Mouse (Mus musculus) MEL (cell line): ENCODE measurements around the gene Slc25a24. TPM values are rescaled to one million over a fixed set of nuclear protein-coding genes. Genes with fewer than 3 reads are reported as not detected.

Experiments
- DNase-seq: peaks from one replicate; pipeline ENCODE4 v3.0.0; 2011; ENCODE audit warnings: low read depth, low spot score
- H3K27ac ChIP-seq: 2 replicates; pipeline ENCODE4 v1.5.1; 2012; ENCODE audit warnings: low read depth, mild to moderate bottlenecking, control low read depth, low read length, moderate library complexity; ENCODE audit not compliant: control insufficient read depth
- H3K27me3 ChIP-seq, 2 experiments: fragments of 150-350 bp in 1 of 2; sonication (generic) in 1 of 2; 2 replicates each; pipeline ENCODE4 v1.6.1; 2012; ENCODE audit warnings: low read length in 2 of 2, mild to moderate bottlenecking in 2 of 2, improper control_type of control experiment in 1 of 2, moderate library complexity in 1 of 2; ENCODE audit not compliant: insufficient read depth in 2 of 2, control insufficient read depth in 1 of 2
- H3K36me3 ChIP-seq, 2 experiments: 2 replicates each; pipeline ENCODE4 v1.6.1; 2012 to 2014; ENCODE audit warnings: low read length in 2 of 2, improper control_type of control experiment in 1 of 2, inconsistent platforms in 1 of 2, mild to moderate bottlenecking in 1 of 2; ENCODE audit not compliant: insufficient read depth in 2 of 2, control insufficient read depth in 1 of 2
- H3K4me1 ChIP-seq, 2 experiments: fragments of 150-350 bp in 1 of 2; sonication (generic) in 1 of 2; 2 replicates each; pipeline ENCODE4 v1.6.1; 2012; ENCODE audit warnings: low read length in 2 of 2, improper control_type of control experiment in 1 of 2, mild to moderate bottlenecking in 1 of 2; ENCODE audit not compliant: insufficient read depth in 2 of 2, control insufficient read depth in 1 of 2
- H3K4me3 ChIP-seq, 2 experiments: fragments of 150-350 bp in 1 of 2; sonication (generic) in 1 of 2; 2 replicates each; pipeline ENCODE4 v1.5.1; 2012; ENCODE audit warnings: low read depth in 2 of 2, low read length in 2 of 2, mild to moderate bottlenecking in 2 of 2, moderate library complexity in 2 of 2, control low read depth in 1 of 2, improper control_type of control experiment in 1 of 2; ENCODE audit not compliant: control insufficient read depth in 1 of 2, insufficient read depth in 1 of 2
- H3K79me2 ChIP-seq: 2 replicates; pipeline ENCODE4 v1.6.1; 2012; ENCODE audit warnings: mild to moderate bottlenecking, low read length, moderate library complexity; ENCODE audit not compliant: control insufficient read depth, poor library complexity, insufficient read depth
- H3K9ac ChIP-seq: 2 replicates; pipeline ENCODE4 v1.6.1; 2012; ENCODE audit warnings: low read depth, mild to moderate bottlenecking, control low read depth, low read length, moderate library complexity; ENCODE audit not compliant: control insufficient read depth, poor library complexity, severe bottlenecking
- H3K9me3 ChIP-seq: fragments of 150-350 bp; sonication (generic); replicated peaks from 2 replicates; pipeline ENCODE4 v1.6.1; 2012; ENCODE audit warnings: mild to moderate bottlenecking, low read length, improper control_type of control experiment, moderate library complexity; ENCODE audit not compliant: insufficient read depth
- CHD1 ChIP-seq: IDR thresholded peaks from 2 replicates; pipeline ENCODE4 v1.6.1; 2012; ENCODE audit warnings: low read depth, mild to moderate bottlenecking, inconsistent platforms, low read length, improper control_type of control experiment
- CHD2 ChIP-seq: IDR thresholded peaks from 2 replicates; pipeline ENCODE4 v1.6.1; 2011; ENCODE audit warnings: low read length, improper control_type of control experiment
- CTCF ChIP-seq, 3 experiments: IDR thresholded peaks in 2 of 3; conservative IDR thresholded peaks in 1 of 3; 2 replicates each; pipeline ENCODE4 v1.5.1; 2011 to 2012; ENCODE audit warnings: low read length in 3 of 3, low read depth in 2 of 3, mild to moderate bottlenecking in 2 of 3, improper control_type of control experiment in 1 of 3, inconsistent platforms in 1 of 3, mixed read lengths in 1 of 3, moderate library complexity in 1 of 3; ENCODE audit not compliant: control insufficient read depth in 1 of 3, insufficient read depth in 1 of 3, poor library complexity in 1 of 3, severe bottlenecking in 1 of 3
- E2F4 ChIP-seq: IDR thresholded peaks from 2 replicates; pipeline ENCODE4 v1.6.1; 2011; ENCODE audit warnings: low read depth, low read length, improper control_type of control experiment, borderline replicate concordance
- EP300 ChIP-seq, 2 experiments: IDR thresholded peaks; 2 replicates each; pipeline ENCODE4 v1.6.1; 2011; ENCODE audit warnings: improper control_type of control experiment in 2 of 2, low read length in 2 of 2, low read depth in 1 of 2, mild to moderate bottlenecking in 1 of 2
- HCFC1 ChIP-seq: IDR thresholded peaks from 2 replicates; pipeline ENCODE4 v1.6.1; 2012; ENCODE audit warnings: low read depth, mild to moderate bottlenecking, inconsistent platforms, low read length, improper control_type of control experiment, moderate library complexity
- JUND ChIP-seq: IDR thresholded peaks from 2 replicates; pipeline ENCODE4 v1.6.1; 2011; ENCODE audit warnings: low read depth, mild to moderate bottlenecking, improper control_type of control experiment, low read length
- MAZ ChIP-seq: IDR thresholded peaks from 2 replicates; pipeline ENCODE4 v1.6.1; 2012; ENCODE audit warnings: low read depth, mild to moderate bottlenecking, inconsistent platforms, low read length, improper control_type of control experiment
- MXI1 ChIP-seq: IDR thresholded peaks from 2 replicates; pipeline ENCODE4 v1.6.1; 2011; ENCODE audit warnings: mild to moderate bottlenecking, low read depth, low read length, improper control_type of control experiment
- POLR2AphosphoS2 ChIP-seq: IDR thresholded peaks from 2 replicates; pipeline ENCODE4 v1.6.1; 2011; ENCODE audit warnings: low read length, improper control_type of control experiment
- SIN3A ChIP-seq: IDR thresholded peaks from 2 replicates; pipeline ENCODE4 v1.6.1; 2012; ENCODE audit warnings: low read length, improper control_type of control experiment, inconsistent platforms
- TAL1 ChIP-seq: IDR thresholded peaks from 2 replicates; pipeline ENCODE4 v1.6.1; 2012; ENCODE audit warnings: mild to moderate bottlenecking, inconsistent platforms, low read length, moderate library complexity, mixed read lengths
- UBTF ChIP-seq: IDR thresholded peaks from 2 replicates; pipeline ENCODE4 v1.6.1; 2012; ENCODE audit warnings: low read depth, mild to moderate bottlenecking, inconsistent platforms, low read length, improper control_type of control experiment, moderate library complexity, borderline replicate concordance; ENCODE audit not compliant: insufficient read depth
- ZMIZ1 ChIP-seq: IDR thresholded peaks from 2 replicates; pipeline ENCODE4 v1.6.1; 2012; ENCODE audit warnings: low read depth, mild to moderate bottlenecking, inconsistent platforms, low read length, improper control_type of control experiment, moderate library complexity
- polyA plus RNA-seq, 2 experiments: library from polyadenylated mRNA; stranded (reverse) in 1 of 2; unstranded in 1 of 2; fragments of >175 nt in 1 of 2; fragments of >200 nt in 1 of 2; gene quantifications; 2 replicates each; pipeline versions ENCODE4 v1.2.1 to v1.2.4; 2012; ENCODE audit warnings: low replicate concordance in 2 of 2, low read depth in 1 of 2; ENCODE audit not compliant: insufficient read length in 2 of 2, insufficient read depth in 1 of 2, missing spikeins in 1 of 2
- total RNA-seq: library from RNA; depleted of rRNA; stranded (reverse); fragments of 300-350 nt; gene quantifications from 2 replicates; pipeline ENCODE4 v1.2.3, GENCODE M21; 2012

Slc25a24 gene
- total and polyA plus RNA-seq, 3 experiments = 5.6 to 14.3 TPM; not detected in 1

DNA sequence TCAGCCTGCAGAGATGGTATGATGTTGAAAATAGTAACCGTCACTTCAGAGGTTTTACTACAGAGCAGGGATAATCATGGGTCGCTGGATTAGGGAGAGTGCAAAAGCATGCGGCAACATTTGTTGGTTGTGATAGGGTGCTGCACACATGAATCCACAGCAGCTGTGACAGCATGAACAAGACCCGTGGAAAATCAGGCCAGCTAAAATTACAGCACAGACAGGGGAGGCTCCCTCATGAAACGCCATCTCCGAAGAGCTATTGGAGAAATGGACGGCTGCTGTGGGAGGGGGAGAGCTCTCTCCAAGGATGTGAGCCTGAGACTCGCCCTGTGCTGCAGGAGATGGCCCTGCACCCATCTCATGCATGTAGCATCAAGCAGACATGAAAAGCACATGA lies 18.2 kb upstream of the Slc25a24 start:
- no peak overlapping the region for H3K9ac ChIP-seq
- H3K9me3 ChIP-seq = no peaks in the 10 kb centered on the region
- no peaks in the 10 kb centered on the region for H3K36me3 ChIP-seq
- no peak for TF ChIP-seq EP300 (IDR thresholded peaks at IDR 0.05; ENCODE audit: low read depth in 1 of 2, low read length in 2 of 2)
- TF ChIP-seq HCFC1 = no peak
- TF ChIP-seq E2F4 = no peak
- H3K4me3 ChIP-seq = no peak overlapping the region
- no peaks in the 10 kb centered on the region for H3K79me2 ChIP-seq
- DNase-seq = no peak
- no peaks in the 10 kb centered on the region for H3K4me1 ChIP-seq
- H3K27ac ChIP-seq = no peak overlapping the region
- peaks cover 0 to 2% of the 10 kb centered on the region in 2 experiments; a peak in 1 of 4 replicates for H3K27me3 ChIP-seq

- 0 out of 2 replicates have a peak, but pooled peaks have one; percentile 53 for TF ChIP-seq JUND
- peak in 1 of 2 experiments; percentile 53; a peak in 2 of 4 replicates for TF ChIP-seq EP300 (IDR thresholded peaks at IDR 0.05; ENCODE audit: low read depth in 1 of 2, low read length in 2 of 2)
- no peak for TF ChIP-seq SIN3A
- TF ChIP-seq, all 39 proteins: peak for 2
- Histone ChIP-seq H3K9me3 (no peaks in the 10 kb centered on the region), H3K27ac (no peak overlapping the region), H3K79me2 (no peaks in the 10 kb centered on the region), H3K36me3 (no peaks in the 10 kb centered on the region), H3K4me3 (no peak overlapping the region), H3K4me1 (peaks cover 0 to under 1% of the 10 kb centered on the region in 2 experiments; a peak in 1 of 4 replicates), H3K9ac (no peak overlapping the region), H3K27me3 (no peaks in the 10 kb centered on the region)
- DNase-seq = peak; percentile 23
Measured at GRCm38 (mm10) chr3:109117136-109117535, 5.8 kb upstream of the Slc25a24 start.

- Histone ChIP-seq H3K27ac (no peak overlapping the region), H3K4me1 (peaks cover 0 to 11% of the 10 kb centered on the region in 2 experiments; a peak in 3 of 4 replicates), H3K9me3 (no peaks in the 10 kb centered on the region), H3K9ac (no peak overlapping the region), H3K27me3 (no peaks in the 10 kb centered on the region), H3K79me2 (peaks cover 3% of the 10 kb centered on the region; the same call in 1 of the 2 replicates), H3K36me3 (peaks cover 0 to 4% of the 10 kb centered on the region in 2 experiments; a peak in 1 of 4 replicates), H3K4me3 (no peak overlapping the region)
- DNase-seq = no peak
- TF ChIP-seq SIN3A (no peak), CHD1 (no peak), MXI1 (no peak), MAZ (no peak), TAL1 (no peak), E2F4 (no peak), CHD2 (no peak), EP300 (IDR thresholded peaks at IDR 0.05; ENCODE audit: low read depth in 1 of 2, low read length in 2 of 2) (no peak), ZMIZ1 (no peak), CTCF (IDR thresholded peaks at IDR 0.05 in 2 of 3, conservative IDR thresholded peaks at IDR 0.05 in 1 of 3; ENCODE audit: control insufficient read depth in 1 of 3, insufficient read depth in 1 of 3, low read depth in 2 of 3, low read length in 3 of 3, poor library complexity in 1 of 3, severe bottlenecking in 1 of 3) (no peak), UBTF (no peak), POLR2AphosphoS2 (no peak)
Measured at GRCm38 (mm10) chr3:109119562-109119961, 3.4 kb upstream of the Slc25a24 start.
